Mouse (Mus musculus) fibroblast of lung, adult 2 months (primary cell): ENCODE measurements around the gene Slc26a11.
A peak's percentile ranks its signal among the peaks of the same experiment; 100 is the strongest.

ENCODE experiments used
- DNase-seq: peaks from one replicate; pipeline ENCODE4 v3.0.0-alpha.2; 2011; ENCODE audit warnings: low read depth

The Slc26a11 gene

GRCm38 (mm10) chr11:119402501-119403160 is 47.3 kb downstream of the Slc26a11 start:
- DNase-seq: no peak

DNA sequence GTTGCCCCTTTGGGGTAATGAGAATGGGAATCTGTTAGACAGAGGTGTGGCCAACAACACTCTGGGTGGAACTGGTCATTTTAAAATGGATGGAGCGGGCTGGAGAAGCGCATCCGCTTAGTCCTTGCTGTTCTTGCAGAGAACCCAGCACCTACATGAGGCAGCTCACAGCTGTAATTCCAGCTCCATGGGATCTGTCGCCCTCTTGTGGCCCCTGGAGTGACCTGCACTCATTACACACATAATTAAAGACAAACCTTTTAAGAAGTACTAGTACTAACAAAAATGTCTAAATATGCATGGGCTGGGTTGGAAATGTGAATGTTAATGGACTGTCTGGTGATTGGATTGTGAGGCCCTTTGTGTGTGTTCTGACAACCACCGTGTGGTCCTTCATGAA is 49.3 kb downstream of the Slc26a11 start:
- peak; percentile 18 for DNase-seq

DNA sequence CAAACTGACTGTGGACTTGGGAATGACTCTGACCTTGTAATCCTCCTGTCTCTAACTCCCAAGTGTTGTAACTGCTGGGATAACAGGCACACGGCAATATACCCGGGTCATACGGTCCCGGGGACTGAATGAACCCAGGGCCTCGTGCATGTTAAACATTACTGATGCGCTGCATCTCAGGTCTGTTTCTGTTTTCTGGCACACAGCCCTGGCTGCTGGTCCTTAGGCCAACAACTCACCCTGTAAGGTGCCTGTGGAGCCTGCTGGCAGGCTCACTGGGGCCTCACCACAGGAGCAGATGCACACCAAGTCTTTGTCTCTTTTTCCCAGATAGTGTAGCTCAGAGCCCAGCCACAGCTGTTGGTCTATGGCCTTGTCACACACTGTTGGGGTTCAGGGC is 52.0 kb downstream of the Slc26a11 start:
- DNase-seq: no peak

- DNase-seq: no peak
Measured at GRCm38 (mm10) chr11:119407977-119408376, 52.6 kb downstream of the Slc26a11 start.

- DNase-seq: no peak
Measured at GRCm38 (mm10) chr11:119419327-119420118, 64.2 kb downstream of the Slc26a11 start.

GRCm38 (mm10) chr11:119420426-119420825 is 65.1 kb downstream of the Slc26a11 start:
- DNase-seq: no peak

DNA sequence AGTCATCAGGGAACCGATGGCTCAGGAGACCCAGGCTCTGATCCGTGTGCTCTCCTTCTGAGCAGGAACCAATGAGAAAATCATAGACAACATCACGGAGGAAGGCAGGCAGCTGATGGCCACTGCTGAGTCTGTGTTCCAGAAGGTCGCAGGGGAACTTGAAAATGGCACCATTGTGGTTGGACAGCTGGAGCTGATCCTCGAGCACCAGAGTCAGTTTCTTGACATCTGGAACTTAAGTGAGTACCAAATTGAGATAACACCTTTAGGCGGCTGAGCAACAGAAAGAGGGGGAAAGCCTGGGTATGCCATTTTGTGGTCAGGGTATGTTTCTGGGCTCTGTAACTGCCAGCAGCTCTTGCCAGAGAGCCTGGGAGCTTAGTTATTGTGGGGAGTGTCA is 72.1 kb downstream of the Slc26a11 start:
- no peak for DNase-seq

DNA sequence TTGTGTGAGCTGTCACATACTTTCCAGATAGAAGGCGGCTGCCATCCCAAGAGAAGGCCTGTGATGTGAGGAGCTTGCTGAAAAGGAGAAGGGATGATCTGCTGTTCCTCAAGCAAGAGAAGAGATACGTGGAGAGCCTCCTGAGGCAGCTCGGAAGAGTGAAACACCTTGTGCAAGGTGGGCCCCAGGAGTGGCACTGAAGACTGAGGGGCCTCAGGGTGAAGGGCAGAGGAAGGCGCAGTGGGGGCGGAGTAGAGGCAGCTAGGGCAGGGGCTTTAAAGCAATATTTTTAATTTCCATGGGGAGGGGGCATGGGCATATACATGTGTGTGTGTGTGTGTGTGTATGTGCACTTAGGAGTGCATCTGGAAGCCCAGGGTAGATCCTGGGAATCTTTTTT is 72.6 kb downstream of the Slc26a11 start:
- DNase-seq: no peak

DNA sequence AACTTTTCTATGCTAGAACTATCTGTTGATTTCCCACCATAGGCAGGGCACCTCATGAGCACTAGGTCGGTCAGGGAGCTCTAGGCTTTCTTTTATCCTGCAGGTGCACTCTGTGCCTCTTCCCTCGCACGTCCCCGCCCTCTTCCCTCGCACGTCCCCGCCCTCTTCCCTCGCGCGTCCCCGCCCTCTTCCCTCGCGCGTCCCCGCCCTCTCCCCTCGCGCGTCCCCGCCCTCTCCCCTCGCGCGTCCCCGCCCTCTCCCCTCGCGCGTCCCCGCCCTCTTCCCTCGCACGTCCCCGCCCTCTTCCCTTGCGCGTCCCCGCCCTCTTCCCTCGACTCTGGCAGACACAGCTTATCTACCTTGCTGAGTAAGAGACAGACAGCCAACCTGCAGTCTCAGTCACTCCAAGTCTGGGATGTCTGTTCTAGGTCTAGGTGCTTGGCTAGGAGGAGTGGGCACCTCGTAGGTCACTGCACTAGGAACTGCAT is 73.3 kb downstream of the Slc26a11 start:
- peak; percentile 9 for DNase-seq
